Mouse (Mus musculus) right cerebral cortex, adult 2 months (tissue): Measurements from ENCODE around the gene Tlr12.
A peak's percentile ranks its signal among the peaks of the same experiment; 100 is the strongest.
"Not testable (repeated sequence)": the region's sequence is repeated elsewhere in the genome, so short reads cannot be mapped to it uniquely, and the experiment has no call there.

Experiments used
- DNase-seq, 2 experiments: peaks; one replicate each; pipeline ENCODE4 v3.0.0; 2021 to 2022; ENCODE audit warnings: low spot score in 2 of 2

Gene Tlr12

GRCm38 (mm10) chr4:128620572-128620971, 2.2 kb upstream of the Tlr12 start:
- no peak for DNase-seq

GRCm38 (mm10) chr4:128618963-128619362, 544 bp upstream of the Tlr12 start:
- DNase-seq: no peak

GRCm38 (mm10) chr4:128617363-128618120, 877 bp downstream of the Tlr12 start:
- no peak for DNase-seq

- DNase-seq: no peak
Observed at GRCm38 (mm10) chr4:128615761-128616160, 2.7 kb downstream of the Tlr12 start.

- peak; percentile 65 to 74 for DNase-seq
Observed at GRCm38 (mm10) chr4:128613326-128613725, 5.1 kb downstream of the Tlr12 start.

- DNase-seq: not testable (repeated sequence)
Observed at GRCm38 (mm10) chr4:128611726-128612125, 6.7 kb downstream of the Tlr12 start.

- DNase-seq: no peak
Observed at GRCm38 (mm10) chr4:128610706-128611105, 7.7 kb downstream of the Tlr12 start.

- peak; percentile 97 to 98 for DNase-seq
Observed at GRCm38 (mm10) chr4:128609925-128610402, 8.5 kb downstream of the Tlr12 start, which contains the start of gene Zscan20. TSS of gene Zscan20 (minus strand) at chr4:128610098.

GRCm38 (mm10) chr4:128609276-128609924, 9.0 kb downstream of the Tlr12 start:
- peak in 1 of 2 experiments; percentile 7 for DNase-seq

GRCm38 (mm10) chr4:128607661-128608060, 10.8 kb downstream of the Tlr12 start:
- DNase-seq: peak in 1 of 2 experiments; percentile 19

GRCm38 (mm10) chr4:128606586-128606985, 11.8 kb downstream of the Tlr12 start:
- peak in 1 of 2 experiments; percentile 18 for DNase-seq

GRCm38 (mm10) chr4:128597801-128598560, 20.4 kb downstream of the Tlr12 start:
- DNase-seq: no peak

GRCm38 (mm10) chr4:128594062-128594461, 24.4 kb downstream of the Tlr12 start:
- DNase-seq: no peak

GRCm38 (mm10) chr4:128593286-128593685, 25.1 kb downstream of the Tlr12 start:
- DNase-seq: no peak

- DNase-seq: no peak
Observed at GRCm38 (mm10) chr4:128579182-128579581, 39.2 kb downstream of the Tlr12 start.

GRCm38 (mm10) chr4:128575811-128576210, 42.6 kb downstream of the Tlr12 start:
- no peak for DNase-seq
